In genomic region chr14:102674635-102675034, GRCm38 (mm10) we compare ENCODE assay signal across 16 mouse cellular contexts.
"Had no signal": no experiment of that assay in that cellular context is flagged by ENCODE, and none has a peak within 500 bp of the region (broad histone marks: within the 10 kb centered on the region; RNA-seq: fewer than 3 reads in every experiment).

No protein-coding gene starts in this region.

- H3K4me1 ChIP-seq: midbrain, embryonic 10.5 days; midbrain, embryonic 13.5 days; midbrain, embryonic 15.5 days; neural tube, embryonic 13.5 days had no signal

- H3K4me3 ChIP-seq: midbrain, embryonic 10.5 days; midbrain, embryonic 13.5 days; midbrain, embryonic 15.5 days; neural tube, embryonic 13.5 days had no signal

- DNase-seq: lung, adult 18-20 months; lung, embryonic 14.5 days; lung, postnatal 10 days; lung, postnatal 4 days; right cerebral cortex, adult 18-20 months; right cerebral cortex, postnatal 25 days; right cerebral cortex, postnatal 4 days; spleen, adult 18-20 months; thymus, adult 2 months; thymus, postnatal 25 days; thymus, postnatal 4 days had no signal

- H3K27ac ChIP-seq: liver, embryonic 14.5 days; midbrain, embryonic 10.5 days; midbrain, embryonic 13.5 days; midbrain, embryonic 15.5 days; neural tube, embryonic 13.5 days had no signal
